Mouse (Mus musculus): ENCODE data around the gene Cpxm2. TPM values are rescaled to one million over a fixed set of nuclear protein-coding genes. Genes with fewer than 3 reads are reported as not detected.

Cpxm2 gene
- polyA plus RNA-seq, 2 experiments from 2014 or later = not detected

- no peak for ATAC-seq
These were observed 139.3 kb downstream of the Cpxm2 start for GRCm38 (mm10) chr7:132015193-132015592.

GRCm38 (mm10) chr7:132013970-132014369, 140.6 kb downstream of the Cpxm2 start:
- no peak for ATAC-seq

GRCm38 (mm10) chr7:132012969-132013679, 141.4 kb downstream of the Cpxm2 start:
- ATAC-seq = no peak

GRCm38 (mm10) chr7:132009002-132009401, 145.5 kb downstream of the Cpxm2 start:
- no peak for ATAC-seq

GRCm38 (mm10) chr7:132005996-132006696, 148.4 kb downstream of the Cpxm2 start:
- ATAC-seq = no peak

GRCm38 (mm10) chr7:131992873-131993272, 161.7 kb downstream of the Cpxm2 start:
- no peak for ATAC-seq

- no peak for ATAC-seq
These were observed 162.3 kb downstream of the Cpxm2 start for GRCm38 (mm10) chr7:131992226-131992625.

- ATAC-seq = no peak
These were observed 165.5 kb downstream of the Cpxm2 start for GRCm38 (mm10) chr7:131989056-131989455.

Other genes starting within 250 kb of the Cpxm2 start
- gene Gpr26, start 188.3 kb downstream of the Cpxm2 start, polyA plus RNA-seq (2017; shearing (Covaris generic)) = not detected
- gene Chst15, start 162.5 kb upstream of the Cpxm2 start, polyA plus RNA-seq (2017; shearing (Covaris generic)) = 1 to 10 TPM; 6.0 to 9.2 TPM

All from CD4-positive, CD25-positive, alpha-beta regulatory T cell, adult 4 months (primary cell).